Mouse (Mus musculus) v-Abl transformed pro-B cells (cell line): ENCODE results near the gene Crtac1.

ENCODE experiments used
- in situ Hi-C, 2 experiments: fragments of 400-800 bp; cut with MboI; formaldehyde crosslinking; loops; one replicate each; pipeline ENCODE4 v1.15.1; 2025; ENCODE audit not compliant: unreplicated experiment in 2 of 2

Crtac1 gene

GRCm38 (mm10) chr19:42255784-42256610, 175.6 kb downstream of the Crtac1 start:
- in situ Hi-C loops = no loop called here

DNA sequence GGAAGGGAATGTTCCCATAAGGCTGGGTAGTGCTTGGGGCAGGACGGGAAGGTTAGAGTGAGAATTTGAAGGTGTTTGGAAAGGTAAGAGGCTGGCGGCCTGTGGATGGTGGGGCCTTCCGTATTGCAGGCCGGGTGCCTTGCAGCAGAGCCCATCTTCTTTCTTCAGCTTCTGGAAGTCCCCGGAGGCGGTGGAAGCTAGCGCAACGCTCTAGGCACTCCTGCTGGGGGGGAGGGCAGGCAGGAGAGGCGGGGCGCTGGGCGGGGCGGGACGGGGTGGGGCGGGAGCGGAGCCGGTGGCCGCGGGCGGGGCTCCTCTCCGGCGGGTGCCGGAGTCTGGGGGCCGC, 176.2 kb downstream of the Crtac1 start:
- in situ Hi-C loops = no loop called here

DNA sequence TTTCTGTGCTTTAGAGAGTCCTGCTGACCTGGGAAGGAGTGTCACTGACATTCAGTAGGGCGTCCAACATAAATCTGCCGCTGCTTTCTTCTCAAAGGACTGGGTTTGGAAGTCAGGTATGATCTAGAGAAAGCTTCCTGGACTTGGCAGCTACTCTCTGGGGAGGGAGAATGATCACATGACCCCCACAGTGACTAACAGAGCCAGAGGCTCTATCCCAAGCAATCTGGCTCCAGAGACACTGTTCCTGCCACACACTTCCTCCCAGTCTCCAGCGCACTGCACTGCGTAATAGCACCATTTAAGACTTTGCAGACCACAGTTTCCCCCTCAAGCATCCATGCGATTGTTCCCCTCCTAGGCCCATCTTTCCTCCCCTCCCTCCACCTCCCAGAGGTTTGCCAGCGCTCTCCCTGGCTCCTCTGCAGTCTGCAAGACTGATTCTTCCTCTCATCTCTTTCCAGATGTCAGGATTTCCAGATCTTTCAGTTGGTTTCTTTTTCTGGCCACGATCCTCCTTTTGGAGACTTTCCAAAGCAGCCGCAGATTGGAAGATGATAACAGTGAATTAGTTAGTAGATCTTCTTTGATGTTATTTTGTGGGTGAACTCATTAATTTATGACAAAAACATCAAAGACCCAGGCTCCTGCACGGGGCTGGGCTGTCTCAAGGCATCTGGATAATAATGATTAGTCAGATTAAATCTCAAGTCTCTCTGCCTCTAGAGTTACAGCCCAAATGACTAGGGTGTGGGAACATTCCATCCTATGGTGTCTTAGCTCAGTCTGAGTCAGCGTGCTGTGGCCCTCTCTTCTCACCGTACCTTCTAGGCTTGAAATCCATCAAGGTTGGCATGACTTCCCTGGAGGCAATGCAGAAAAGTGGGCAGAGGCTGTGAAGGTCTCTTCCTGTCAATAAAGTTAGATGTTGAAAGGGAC, 181.3 kb downstream of the Crtac1 start:
- in situ Hi-C loops = no loop called here

- in situ Hi-C loops = no loop called here
Measured at GRCm38 (mm10) chr19:42247519-42247918, 184.1 kb downstream of the Crtac1 start, which contains the start of gene Golga7b. TSS of gene Golga7b (plus strand) at chr19:42247574.

GRCm38 (mm10) chr19:42246626-42247025, 185.0 kb downstream of the Crtac1 start:
- in situ Hi-C loops = no loop called here

- in situ Hi-C loops = no loop called here
Measured at GRCm38 (mm10) chr19:42243401-42243800, 188.2 kb downstream of the Crtac1 start.

DNA sequence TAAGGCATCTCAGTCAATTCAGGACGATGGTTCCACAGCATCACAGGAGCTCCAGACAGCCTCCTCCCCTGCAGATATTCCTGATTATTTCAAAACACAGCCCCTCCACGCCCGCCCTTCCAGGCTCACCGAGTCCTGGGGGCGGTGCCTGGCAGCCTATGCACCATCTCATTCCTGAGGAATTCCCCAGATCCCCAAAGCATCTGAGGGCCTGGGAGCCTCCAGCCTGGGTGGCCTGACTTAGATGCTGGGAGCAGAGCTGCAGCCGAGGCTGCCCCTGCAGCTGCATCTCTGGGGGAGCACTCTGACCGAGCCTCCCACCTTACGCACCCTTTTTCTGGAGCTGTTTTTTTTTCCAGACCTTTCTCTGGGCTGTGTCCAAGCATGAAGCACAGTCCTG, 190.7 kb downstream of the Crtac1 start:
- in situ Hi-C loops = no loop called here

DNA sequence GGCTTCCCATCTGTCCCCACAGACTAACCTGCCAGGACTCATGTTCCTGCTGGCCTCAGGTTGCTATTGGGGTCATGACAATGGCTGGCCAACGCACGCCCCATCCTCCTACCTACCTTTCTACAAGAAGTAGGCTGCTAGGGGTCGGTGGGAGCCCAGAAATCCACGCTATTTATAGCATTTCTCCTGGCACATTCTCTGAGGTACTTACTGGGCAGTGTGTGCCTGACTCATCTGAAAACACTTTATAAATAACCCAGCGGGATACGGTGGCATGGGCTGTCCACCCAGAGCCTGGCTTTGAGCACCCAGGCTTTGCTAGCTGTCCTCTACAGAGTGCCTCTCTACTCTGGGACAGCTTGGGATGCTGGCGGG, 193.3 kb downstream of the Crtac1 start:
- in situ Hi-C loops = no loop called here

GRCm38 (mm10) chr19:42237602-42238340, 193.8 kb downstream of the Crtac1 start:
- in situ Hi-C loops = no loop called here
